Mouse (Mus musculus): ENCODE measurements around the gene Asb15.

GRCm38 (mm10) chr6:24599179-24599578 is 71.2 kb downstream of the Asb15 start:
- no peak for TF ChIP-seq CTCF (IDR thresholded peaks at IDR 0.05; ENCODE audit: borderline replicate concordance, insufficient read depth, low read length)
- TF ChIP-seq POLR2A (IDR thresholded peaks at IDR 0.05; ENCODE audit: low read depth, low read length) = no peak

Data from embryonic fibroblast, embryonic 13.5 days (primary cell).